Mouse (Mus musculus): ENCODE measurements at regions not wholly inside any gene's neighbourhood (a gene's known extent, or its start where the extent isn't known, plus 50 kb on each side); places are given as distances from the start of the nearest gene placed in this dataset.

GRCm38 (mm10) chr17:29440490-29440889, 50.1 kb upstream of the Pim1 start:
- TF ChIP-seq ZC3H11A (IDR thresholded peaks at IDR 0.05; ENCODE audit: borderline replicate concordance, low read depth, low read length): no peak
- TF ChIP-seq HCFC1 (IDR thresholded peaks at IDR 0.05; ENCODE audit: borderline replicate concordance, insufficient read depth, low read length): no peak
- no peak for TF ChIP-seq CHD2 (IDR thresholded peaks at IDR 0.05; ENCODE audit: low read depth, low read length)
